Mouse (Mus musculus): ENCODE measurements around the gene Arhgap19. TPM values are rescaled to one million over a fixed set of nuclear protein-coding genes. Genes with fewer than 3 reads are reported as not detected.

Gene Arhgap19
- 1.8 TPM for polyA plus RNA-seq (2014; fragmentation: Illumina TruSeq; extraction: RNeasy Lipid Tissue Mini Kit (QIAGEN cat#74804); ENCODE audit: low read depth, low replicate concordance)

GRCm38 (mm10) chr19:41801742-41802369, at the start of gene Arhgap19:
TSS of gene Arhgap19 (minus strand) at chr19:41802047.

DNA sequence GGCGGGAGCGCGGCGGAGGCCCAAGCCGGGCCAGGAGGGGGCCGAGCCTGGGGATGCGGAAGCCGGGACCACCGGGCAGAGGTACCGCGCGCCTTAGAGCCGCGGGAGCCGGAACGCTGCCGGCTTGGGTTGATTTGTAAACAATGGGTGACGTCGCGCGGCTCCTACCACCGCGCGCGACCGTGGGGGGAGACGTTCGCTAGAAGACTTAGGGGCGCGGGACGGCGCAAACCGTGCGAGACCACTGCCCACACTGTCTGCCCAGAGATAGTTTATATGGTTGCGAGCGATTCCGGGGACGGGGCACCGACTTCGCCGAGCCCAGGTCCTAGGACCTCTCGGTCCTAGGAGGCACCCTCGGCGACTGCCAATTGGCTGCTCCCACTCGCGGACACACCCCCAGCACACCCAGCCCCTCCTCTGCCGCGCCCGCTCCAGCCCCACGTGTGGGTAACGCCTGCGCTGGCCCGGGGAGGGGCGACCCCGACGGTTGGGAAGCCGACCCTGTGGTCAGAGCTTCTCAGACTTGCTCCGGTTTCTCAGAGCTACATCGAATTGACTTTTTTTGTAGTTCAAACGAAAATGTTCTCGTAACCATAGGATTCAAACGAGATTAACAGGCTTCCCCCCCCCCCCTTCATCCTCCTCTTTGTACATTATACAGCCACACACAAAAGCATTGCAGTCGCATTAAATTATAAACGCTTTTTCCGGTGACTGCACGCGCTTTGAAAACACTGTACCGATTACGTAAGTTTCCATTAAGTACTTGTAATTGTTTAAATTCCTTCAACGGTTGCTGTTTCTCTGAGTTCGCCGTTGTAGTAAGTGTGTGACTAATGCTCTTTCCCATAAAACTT, 46.4 kb upstream of the Arhgap19 start, which contains the start of gene Frat2:
Gene Frat2 (minus strand): TSS at position 141 of the 860 bp plus-strand sequence.

DNA sequence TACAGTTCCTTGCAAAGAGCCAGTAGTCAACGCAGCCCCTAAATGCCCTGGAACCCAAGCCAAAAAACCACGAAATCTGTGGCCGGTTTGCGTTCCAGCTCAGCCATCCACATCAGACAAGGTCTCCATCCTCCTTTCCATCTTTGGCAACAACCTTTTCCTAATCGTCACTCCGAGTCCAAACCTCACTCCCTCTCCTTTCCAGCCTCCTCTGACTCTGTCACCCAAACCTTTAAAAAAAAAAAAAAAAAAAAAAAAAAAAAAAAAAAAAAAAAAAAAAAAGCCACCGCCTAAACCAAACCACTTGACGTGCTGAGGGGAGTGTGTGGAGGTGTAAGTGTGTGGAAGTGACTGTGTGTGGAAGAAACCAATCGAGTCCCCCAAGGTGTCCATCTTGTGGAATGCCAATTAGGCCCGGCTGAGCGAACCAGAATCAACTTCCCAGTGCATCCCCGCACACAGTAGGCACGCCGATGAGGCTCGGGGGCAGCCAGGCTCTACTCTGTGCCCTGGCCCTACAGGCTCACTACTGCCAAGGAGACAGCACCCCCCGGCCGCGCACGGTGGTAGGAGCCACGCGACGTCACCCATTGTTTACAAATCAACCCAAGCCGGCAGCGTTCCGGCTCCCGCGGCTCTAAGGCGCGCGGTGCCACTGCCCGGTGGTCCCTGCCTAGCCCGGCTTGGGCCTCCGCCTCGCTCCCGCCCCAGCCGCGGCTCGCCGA, 27.7 kb upstream of the Arhgap19 start, which contains the start of gene Frat1:
Gene Frat1 (plus strand): TSS at position 590 of the 725 bp plus-strand sequence.

DNA sequence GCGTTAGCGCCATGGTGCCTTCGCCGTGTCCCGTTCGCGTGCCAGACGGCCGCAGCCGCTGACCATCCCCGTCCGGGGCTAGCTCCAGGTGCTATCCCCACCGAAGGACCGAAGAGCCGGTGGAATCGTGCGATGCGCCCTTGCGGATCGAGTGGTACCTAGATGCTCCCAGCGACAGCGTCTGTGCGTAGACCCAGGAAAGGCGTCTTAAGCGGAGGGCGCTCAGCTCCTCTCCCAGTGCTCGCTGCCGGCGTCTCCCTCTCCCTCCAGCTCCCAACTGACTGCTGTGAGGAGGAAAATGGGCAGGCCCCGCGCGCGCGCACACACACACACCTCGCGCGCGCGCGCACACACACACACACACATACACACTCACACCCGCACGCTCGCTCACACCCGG, 58.5 kb downstream of the Arhgap19 start, which contains the start of gene Slit1:
Gene Slit1 (minus strand): TSS at position 270 of the 400 bp plus-strand sequence.

Other genes starting within 250 kb of the Arhgap19 start
- 1.2 TPM for gene Gm340, start 219.7 kb downstream of the Arhgap19 start, polyA plus RNA-seq (2014; fragmentation: Illumina TruSeq; extraction: RNeasy Lipid Tissue Mini Kit (QIAGEN cat#74804); ENCODE audit: low read depth, low replicate concordance)
- gene Slit1, start 58.4 kb downstream of the Arhgap19 start, polyA plus RNA-seq (2014; fragmentation: Illumina TruSeq; extraction: RNeasy Lipid Tissue Mini Kit (QIAGEN cat#74804); ENCODE audit: low read depth, low replicate concordance): not detected
- 1.5 TPM for gene Frat1, start 27.9 kb upstream of the Arhgap19 start, polyA plus RNA-seq (2014; fragmentation: Illumina TruSeq; extraction: RNeasy Lipid Tissue Mini Kit (QIAGEN cat#74804); ENCODE audit: low read depth, low replicate concordance)
- gene Frat2, start 46.1 kb upstream of the Arhgap19 start, polyA plus RNA-seq (2014; fragmentation: Illumina TruSeq; extraction: RNeasy Lipid Tissue Mini Kit (QIAGEN cat#74804); ENCODE audit: low read depth, low replicate concordance): 1.0 TPM
- gene Rrp12, start 94.1 kb upstream of the Arhgap19 start, polyA plus RNA-seq (2014; fragmentation: Illumina TruSeq; extraction: RNeasy Lipid Tissue Mini Kit (QIAGEN cat#74804); ENCODE audit: low read depth, low replicate concordance): 10.8 TPM
- 116 TPM for gene Pgam1, start 109.9 kb upstream of the Arhgap19 start, polyA plus RNA-seq (2014; fragmentation: Illumina TruSeq; extraction: RNeasy Lipid Tissue Mini Kit (QIAGEN cat#74804); ENCODE audit: low read depth, low replicate concordance)
- gene Exosc1, start 131.4 kb upstream of the Arhgap19 start, polyA plus RNA-seq (2014; fragmentation: Illumina TruSeq; extraction: RNeasy Lipid Tissue Mini Kit (QIAGEN cat#74804); ENCODE audit: low read depth, low replicate concordance): 17.6 TPM
- gene Zdhhc16, start 131.4 kb upstream of the Arhgap19 start, polyA plus RNA-seq (2014; fragmentation: Illumina TruSeq; extraction: RNeasy Lipid Tissue Mini Kit (QIAGEN cat#74804); ENCODE audit: low read depth, low replicate concordance): 18.1 TPM
- 18.8 TPM for gene Mms19, start 179.1 kb upstream of the Arhgap19 start, polyA plus RNA-seq (2014; fragmentation: Illumina TruSeq; extraction: RNeasy Lipid Tissue Mini Kit (QIAGEN cat#74804); ENCODE audit: low read depth, low replicate concordance)
- gene Ubtd1, start 179.7 kb upstream of the Arhgap19 start, polyA plus RNA-seq (2014; fragmentation: Illumina TruSeq; extraction: RNeasy Lipid Tissue Mini Kit (QIAGEN cat#74804); ENCODE audit: low read depth, low replicate concordance): 22.9 TPM
- not detected for gene Ankrd2, start 234.0 kb upstream of the Arhgap19 start, polyA plus RNA-seq (2014; fragmentation: Illumina TruSeq; extraction: RNeasy Lipid Tissue Mini Kit (QIAGEN cat#74804); ENCODE audit: low read depth, low replicate concordance)
- gene Hoga1, start 243.6 kb upstream of the Arhgap19 start, polyA plus RNA-seq (2014; fragmentation: Illumina TruSeq; extraction: RNeasy Lipid Tissue Mini Kit (QIAGEN cat#74804); ENCODE audit: low read depth, low replicate concordance): 0.84 TPM

Measured in heart, adult 10 weeks (tissue).